Mouse (Mus musculus) lung, embryonic 14.5 days (tissue): ENCODE results near the gene Aph1b. TPM values are rescaled to one million over a fixed set of nuclear protein-coding genes. Genes with fewer than 3 reads are reported as not detected.

ENCODE experiments used
- ATAC-seq: fragments of 200-750 bp; cut with Nextera tagmentation; 2 replicates; pipeline ENCODE4 v1.8.0; 2017; ENCODE audit warnings: mild to moderate bottlenecking, moderate TSS enrichment, moderate library complexity; ENCODE audit not compliant: insufficient read depth
- DNase-seq: peaks from one replicate; pipeline ENCODE4 v3.0.0-alpha.2; 2015
- H3K27ac ChIP-seq: fragments of 300-500 bp; sonication (generic); 2 replicates; pipeline ENCODE4 v1.5.1; 2014; ENCODE audit warnings: low read depth, mild to moderate bottlenecking, moderate library complexity
- H3K27me3 ChIP-seq: fragments of 300-500 bp; sonication (generic); 2 replicates; pipeline ENCODE4 v1.6.1; 2014; ENCODE audit warnings: low read length, control low read depth; ENCODE audit not compliant: insufficient read depth
- H3K36me3 ChIP-seq: fragments of 300-500 bp; sonication (generic); 2 replicates; pipeline ENCODE4 v1.6.1; 2014; ENCODE audit warnings: control low read depth; ENCODE audit not compliant: insufficient read depth
- H3K4me1 ChIP-seq: fragments of 300-500 bp; sonication (generic); 2 replicates; pipeline ENCODE4 v1.6.1; 2014; ENCODE audit warnings: antibody characterized with exemption, control low read depth; ENCODE audit not compliant: insufficient read depth
- H3K4me2 ChIP-seq: fragments of 300-500 bp; sonication (generic); 2 replicates; pipeline ENCODE4 v1.6.1; 2014; ENCODE audit warnings: mild to moderate bottlenecking
- H3K4me3 ChIP-seq: fragments of 300-500 bp; sonication (generic); 2 replicates; pipeline ENCODE4 v1.5.1; 2014; ENCODE audit warnings: low read depth, low read length
- H3K9ac ChIP-seq: fragments of 300-500 bp; sonication (generic); 2 replicates; pipeline ENCODE4 v1.6.1; 2014
- H3K9me3 ChIP-seq: fragments of 300-500 bp; sonication (generic); 2 replicates; pipeline ENCODE4 v1.6.1; 2016; ENCODE audit warnings: low read depth, low read length, control low read depth
- CTCF ChIP-seq: IDR thresholded peaks from 2 replicates; pipeline ENCODE4 v1.5.1; 2016; ENCODE audit warnings: antibody characterized with exemption, low read depth
- WGBS: fragments of 180-500 bp; shearing (Covaris S2); extraction: QIAGEN DNeasy Blood & Tissue Kit; methylation state at CpG from one replicate; pipeline ENCODE4 v1.1.7; 2014; 5-methylcytosine and 5-hydroxymethylcytosine counted together
- polyA plus RNA-seq: library from polyadenylated mRNA; unstranded; fragments of >200 nt; fragmentation: Nextera tagmentation; extraction: Ambion mirVana; gene quantifications from 2 replicates; pipeline ENCODE4 v1.2.1, GENCODE M21; 2014

Aph1b gene
- polyA plus RNA-seq, 1 experiment from 2014 or later, result 9.3 TPM

DNA sequence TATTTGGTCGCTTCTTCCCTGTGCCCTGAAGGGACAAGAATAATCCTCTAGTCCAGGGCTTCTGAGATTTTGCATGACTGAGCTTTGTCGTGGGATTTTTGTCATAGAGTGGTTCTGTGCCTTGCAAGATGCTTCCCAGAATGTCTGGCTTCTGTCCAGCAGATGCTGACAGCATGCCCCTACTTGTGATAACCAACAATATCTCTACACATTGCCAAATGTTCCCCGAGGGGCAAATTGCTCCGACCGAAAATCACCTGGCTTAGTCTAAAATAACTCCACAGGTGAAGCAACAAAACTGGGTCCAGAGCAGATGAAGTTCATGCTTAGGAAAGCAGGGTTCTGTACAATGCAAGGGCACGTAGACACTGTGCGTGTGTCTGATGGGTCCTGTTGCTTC is 64.0 kb downstream of the Aph1b start:
- Histone ChIP-seq H3K4me3 (no peak overlapping the region), H3K4me2 (no peak overlapping the region), H3K27ac (no peak overlapping the region), H3K4me1 (no peaks in the 10 kb centered on the region; the same call in 1 of the 2 replicates), H3K27me3 (no peaks in the 10 kb centered on the region), H3K9ac (no peak overlapping the region), H3K36me3 (no peaks in the 10 kb centered on the region), H3K9me3 (no peaks in the 10 kb centered on the region)
- ATAC-seq (no peak), DNase-seq (no peak)
- 74% methylated on average over 7 of the region's 7 CpGs for WGBS
- TF ChIP-seq CTCF, result no peak

GRCm38 (mm10) chr9:66730556-66730955 is 64.7 kb downstream of the Aph1b start:
- no peaks in the 10 kb centered on the region for H3K36me3 ChIP-seq
- ATAC-seq (no peak), DNase-seq (no peak)
- TF ChIP-seq CTCF, result no peak
- no peak overlapping the region for H3K4me3 ChIP-seq
- WGBS, result 62% methylated on average over 3 of the region's 3 CpGs
- no peaks in the 10 kb centered on the region for H3K27me3 ChIP-seq
- no peaks in the 10 kb centered on the region; the same call in 1 of the 2 replicates for H3K4me1 ChIP-seq
- no peak overlapping the region for H3K27ac ChIP-seq
- no peaks in the 10 kb centered on the region for H3K9me3 ChIP-seq
- no peak overlapping the region for H3K4me2 ChIP-seq
- H3K9ac ChIP-seq, result no peak overlapping the region

DNA sequence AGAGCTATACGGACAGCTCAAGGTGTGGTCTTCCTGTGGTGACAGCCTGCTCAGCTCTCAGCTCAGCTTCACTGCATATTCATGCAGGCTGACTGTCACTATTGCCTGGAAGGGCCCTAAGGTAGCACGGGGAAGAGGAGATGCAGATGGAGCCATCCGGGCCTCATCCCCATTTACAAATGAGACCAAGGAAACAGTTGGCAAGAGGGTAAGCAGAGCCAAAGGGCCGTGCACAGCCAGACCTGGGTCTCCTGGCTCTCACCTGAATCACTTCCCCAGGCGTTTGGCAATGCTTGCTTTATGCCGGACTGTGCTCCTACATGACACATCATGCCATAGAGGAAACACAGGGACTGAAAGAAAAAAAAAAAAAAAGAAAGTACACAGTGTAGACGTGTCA is 68.0 kb downstream of the Aph1b start:
- no peak for TF ChIP-seq CTCF
- ATAC-seq (no peak), DNase-seq (no peak)
- Histone ChIP-seq H3K4me3 (no peak overlapping the region), H3K4me1 (no peaks in the 10 kb centered on the region), H3K27ac (no peak overlapping the region), H3K9ac (no peak overlapping the region), H3K27me3 (no peaks in the 10 kb centered on the region), H3K4me2 (no peak overlapping the region), H3K36me3 (no peaks in the 10 kb centered on the region), H3K9me3 (no peaks in the 10 kb centered on the region)
- WGBS, result 45% methylated on average over 7 of the region's 7 CpGs

DNA sequence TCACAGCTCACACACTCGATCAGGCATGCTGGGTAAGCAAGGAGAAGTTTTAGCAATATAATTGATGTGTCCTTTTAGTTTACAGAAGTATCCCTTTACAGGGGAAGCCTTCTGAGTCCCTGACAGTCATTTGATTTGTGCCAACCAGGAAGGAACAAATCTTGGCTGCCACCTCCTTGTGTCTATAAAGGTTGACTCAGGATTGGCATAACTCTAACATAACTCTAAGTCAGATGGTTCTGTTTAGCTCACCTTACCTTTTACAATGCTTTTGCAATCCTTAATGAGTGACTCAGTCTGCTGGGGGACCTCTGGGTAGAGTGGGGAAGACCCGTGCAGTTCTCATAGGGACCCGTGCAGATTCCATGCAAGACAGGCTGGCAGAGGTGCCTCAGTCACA is 69.7 kb downstream of the Aph1b start:
- Histone ChIP-seq H3K27me3 (no peaks in the 10 kb centered on the region), H3K4me3 (no peak overlapping the region), H3K4me1 (no peaks in the 10 kb centered on the region), H3K36me3 (no peaks in the 10 kb centered on the region), H3K27ac (no peak overlapping the region), H3K9me3 (no peaks in the 10 kb centered on the region), H3K4me2 (no peak overlapping the region), H3K9ac (no peak overlapping the region)
- no peak for DNase-seq
- TF ChIP-seq CTCF, result no peak
- no peak for ATAC-seq
- 66% methylated on average over 3 of the region's 3 CpGs for WGBS

Other genes starting within 250 kb of the Aph1b start
- 73.7 and 73.9 TPM in 2 replicates for gene Usp3, start 202.3 kb downstream of the Aph1b start, polyA plus RNA-seq
- 0.92 and 0.93 TPM in 2 replicates for gene Car12, start 81.8 kb downstream of the Aph1b start, polyA plus RNA-seq
- 0.46 and 0.49 TPM in 2 replicates for gene Gm10647, start 1.5 kb upstream of the Aph1b start, polyA plus RNA-seq
- 3.6 and 4.0 TPM in 2 replicates for gene Aph1c, start 39.2 kb upstream of the Aph1b start, polyA plus RNA-seq
- 29.9 and 35.0 TPM in 2 replicates for gene Rab8b, start 124.2 kb upstream of the Aph1b start, polyA plus RNA-seq
- gene Rps27l, start 150.6 kb upstream of the Aph1b start, polyA plus RNA-seq, result 656 and 719 TPM in 2 replicates
- 8.7 and 9.8 TPM in 2 replicates for gene Lactb, start 180.0 kb upstream of the Aph1b start, polyA plus RNA-seq